Mouse (Mus musculus) frontal cortex, postnatal 36 days (tissue): ENCODE data around the gene 1810043G02Rik.
"Not testable (repeated sequence)": the region's sequence is repeated elsewhere in the genome, so short reads cannot be mapped to it uniquely, and the experiment has no call there.

ENCODE experiments used
- DNase-seq, 2 experiments: peaks; one replicate each; pipeline ENCODE4 v3.0.0; 2022; ENCODE audit warnings: low spot score in 2 of 2

The 1810043G02Rik gene

GRCm38 (mm10) chr10:78005791-78006438 is 27.6 kb downstream of the 1810043G02Rik start:
- DNase-seq = peak in 1 of 2 experiments; percentile 39

GRCm38 (mm10) chr10:78007203-78007602 is 28.9 kb downstream of the 1810043G02Rik start:
- DNase-seq = no peak

- no peak for DNase-seq
Measured at GRCm38 (mm10) chr10:78008169-78008568, 29.8 kb downstream of the 1810043G02Rik start.

GRCm38 (mm10) chr10:78009184-78009944 is 31.0 kb downstream of the 1810043G02Rik start:
- peak; percentile 89 to 92 for DNase-seq

- no peak for DNase-seq
Measured at GRCm38 (mm10) chr10:78009945-78010293, 31.6 kb downstream of the 1810043G02Rik start, which contains the start of gene Pfkl. Pfkl (minus strand) TSS chr10:78010083.

GRCm38 (mm10) chr10:78010335-78010734 is 32.0 kb downstream of the 1810043G02Rik start:
- DNase-seq = no peak

- DNase-seq = not testable (repeated sequence)
Measured at GRCm38 (mm10) chr10:78011116-78011515, 32.8 kb downstream of the 1810043G02Rik start.

GRCm38 (mm10) chr10:78012661-78013495 is 34.6 kb downstream of the 1810043G02Rik start:
- DNase-seq = no peak

GRCm38 (mm10) chr10:78015489-78015888 is 37.2 kb downstream of the 1810043G02Rik start:
- no peak for DNase-seq

GRCm38 (mm10) chr10:78016366-78016765 is 38.0 kb downstream of the 1810043G02Rik start:
- DNase-seq = no peak

- DNase-seq = peak; percentile 68 to 73
Measured at GRCm38 (mm10) chr10:78018797-78019203, 40.5 kb downstream of the 1810043G02Rik start.

- no peak for DNase-seq
Measured at GRCm38 (mm10) chr10:78019291-78019690, 41.0 kb downstream of the 1810043G02Rik start.

- DNase-seq = not testable (repeated sequence)
Measured at GRCm38 (mm10) chr10:78019984-78020383, 41.7 kb downstream of the 1810043G02Rik start.

- DNase-seq = not testable (repeated sequence)
Measured at GRCm38 (mm10) chr10:78025453-78025852, 47.1 kb downstream of the 1810043G02Rik start.

- DNase-seq = peak; percentile 65 to 66
Measured at GRCm38 (mm10) chr10:78028129-78028528, 49.8 kb downstream of the 1810043G02Rik start.

GRCm38 (mm10) chr10:78029080-78029479 is 50.8 kb downstream of the 1810043G02Rik start:
- DNase-seq = no peak

- no peak for DNase-seq
Measured at GRCm38 (mm10) chr10:78031987-78032386, 53.7 kb downstream of the 1810043G02Rik start.
